Mouse (Mus musculus): ENCODE measurements around the gene Ankrd34c.
A peak's percentile ranks its signal among the peaks of the same experiment; 100 is the strongest.

- TF ChIP-seq MAZ (IDR thresholded peaks at IDR 0.05; ENCODE audit: low read depth, low read length) (no peak), USF1 (IDR thresholded peaks at IDR 0.05; ENCODE audit: low read depth, low read length) (no peak), RCOR1 (conservative IDR thresholded peaks at IDR 0.05; ENCODE audit: low read depth, low read length) (no peak), MXI1 (IDR thresholded peaks at IDR 0.05; ENCODE audit: low read depth, low read length) (no peak), EP300 (IDR thresholded peaks at IDR 0.05; ENCODE audit: low read length) (no peak), CTCF (conservative IDR thresholded peaks at IDR 0.05 in 1 of 2, IDR thresholded peaks at IDR 0.05 in 1 of 2; ENCODE audit: low read depth in 2 of 2, low read length in 2 of 2) (peak; percentile 18 to 76; a peak in 2 of 4 replicates), MAFK (IDR thresholded peaks at IDR 0.05; ENCODE audit: insufficient replicate concordance, low read length) (no peak), RAD21 (IDR thresholded peaks at IDR 0.05; ENCODE audit: low read depth, low read length) (peak; percentile 79), POLR2A (IDR thresholded peaks at IDR 0.05; ENCODE audit: low read depth, low read length) (no peak), ELF1 (IDR thresholded peaks at IDR 0.05; ENCODE audit: low read depth, low read length) (no peak)
Measured at GRCm38 (mm10) chr9:89678974-89679373, 59.3 kb downstream of the Ankrd34c start.

Data from CH12.LX (cell line).